Mouse (Mus musculus) A20 (cell line): ENCODE data around the gene Aig1.
A peak's percentile ranks its signal among the peaks of the same experiment; 100 is the strongest.

ENCODE experiments used
- DNase-seq: peaks from one replicate; pipeline ENCODE4 v3.0.0-alpha.2; 2011; ENCODE audit warnings: low read depth, low spot score

Gene Aig1

GRCm38 (mm10) chr10:13850071-13850470, 18.7 kb downstream of the Aig1 start:
- peak; percentile 45 for DNase-seq

- DNase-seq = no peak
Measured at GRCm38 (mm10) chr10:13849205-13849604, 19.6 kb downstream of the Aig1 start.

- no peak for DNase-seq
Measured at GRCm38 (mm10) chr10:13844864-13845263, 23.9 kb downstream of the Aig1 start.

GRCm38 (mm10) chr10:13843746-13844145, 25.0 kb downstream of the Aig1 start:
- no peak for DNase-seq

GRCm38 (mm10) chr10:13842855-13843254, 25.9 kb downstream of the Aig1 start:
- no peak for DNase-seq

- DNase-seq = no peak
Measured at GRCm38 (mm10) chr10:13838511-13839126, 30.2 kb downstream of the Aig1 start.

- DNase-seq = no peak
Measured at GRCm38 (mm10) chr10:13837709-13838456, 30.9 kb downstream of the Aig1 start.

GRCm38 (mm10) chr10:13836956-13837355, 31.8 kb downstream of the Aig1 start:
- DNase-seq = no peak

- DNase-seq = no peak
Measured at GRCm38 (mm10) chr10:13835737-13836475, 32.9 kb downstream of the Aig1 start.

- DNase-seq = no peak
Measured at GRCm38 (mm10) chr10:13834056-13834455, 34.7 kb downstream of the Aig1 start.

- no peak for DNase-seq
Measured at GRCm38 (mm10) chr10:13833066-13833566, 35.7 kb downstream of the Aig1 start.

GRCm38 (mm10) chr10:13832546-13833033, 36.2 kb downstream of the Aig1 start:
- DNase-seq = no peak

- DNase-seq = no peak
Measured at GRCm38 (mm10) chr10:13827150-13827549, 41.6 kb downstream of the Aig1 start.

- DNase-seq = no peak
Measured at GRCm38 (mm10) chr10:13813591-13813990, 55.2 kb downstream of the Aig1 start.

GRCm38 (mm10) chr10:13808291-13808690, 60.5 kb downstream of the Aig1 start:
- DNase-seq = no peak

- no peak for DNase-seq
Measured at GRCm38 (mm10) chr10:13806806-13807205, 62.0 kb downstream of the Aig1 start.

GRCm38 (mm10) chr10:13801296-13801695, 67.5 kb downstream of the Aig1 start:
- no peak for DNase-seq

GRCm38 (mm10) chr10:13793458-13793857, 75.3 kb downstream of the Aig1 start:
- no peak for DNase-seq

- no peak for DNase-seq
Measured at GRCm38 (mm10) chr10:13792788-13793187, 76.0 kb downstream of the Aig1 start.

- no peak for DNase-seq
Measured at GRCm38 (mm10) chr10:13789604-13790003, 79.2 kb downstream of the Aig1 start.

- no peak for DNase-seq
Measured at GRCm38 (mm10) chr10:13788057-13788456, 80.7 kb downstream of the Aig1 start.

GRCm38 (mm10) chr10:13782774-13783173, 86.0 kb downstream of the Aig1 start:
- no peak for DNase-seq
